Mouse (Mus musculus): ENCODE measurements around the gene H2-K1. TPM values are rescaled to one million over a fixed set of nuclear protein-coding genes. Genes with fewer than 3 reads are reported as not detected.

H2-K1 gene
- polyA plus RNA-seq (2015; fragmentation: Nextera tagmentation; extraction: Ambion mirVana), result 8.5 and 14.6 TPM in 2 replicates

- H3K27ac ChIP-seq, result no peak within 1 kb of the TSS
- 0% methylated on average over 30 of the region's 30 CpGs for WGBS
- peak within 1 kb of the TSS; percentile 46 for H3K4me3 ChIP-seq
- no peaks in the 10 kb centered on the region for H3K36me3 ChIP-seq
- peak within 1 kb of the TSS; percentile 79 for H3K4me2 ChIP-seq
- H3K27me3 ChIP-seq, result peaks cover 64% of the 10 kb centered on the region
- H3K9me3 ChIP-seq, result no peaks in the 10 kb centered on the region
- 0 out of 2 replicates have a peak, but pooled peaks have one; percentile 32 for ATAC-seq (ENCODE audit: insufficient number of reproducible peaks, insufficient read depth, low FRiP score, low TSS enrichment, low read depth)
- H3K9ac ChIP-seq, result peak within 1 kb of the TSS; percentile 63
- peaks cover 11% of the 10 kb centered on the region; the same call in 1 of the 2 replicates for H3K4me1 ChIP-seq
Observed at GRCm38 (mm10) chr17:34000150-34000537, at the start of gene H2-K1. Gene H2-K1 (minus strand): TSS chr17:34000347.

- H3K27me3 ChIP-seq, result 0 out of 2 replicates have a peak, but pooled peaks cover 3% of the 10 kb centered on the region
- no peak overlapping the region for H3K27ac ChIP-seq
- H3K4me2 ChIP-seq, result no peak overlapping the region
- H3K9ac ChIP-seq, result no peak overlapping the region
- H3K9me3 ChIP-seq, result 0 out of 2 replicates have a peak, but pooled peaks cover 3% of the 10 kb centered on the region
- ATAC-seq (ENCODE audit: insufficient number of reproducible peaks, insufficient read depth, low FRiP score, low TSS enrichment, low read depth), result no peak
- H3K4me3 ChIP-seq, result no peak overlapping the region
- peaks cover 3% of the 10 kb centered on the region; the same call in 1 of the 2 replicates for H3K4me1 ChIP-seq
- H3K36me3 ChIP-seq, result no peaks in the 10 kb centered on the region
- 89% methylated on average over 5 of the region's 5 CpGs for WGBS
Observed at GRCm38 (mm10) chr17:34047404-34048050, 47.4 kb upstream of the H2-K1 start.

- peaks cover 19% of the 10 kb centered on the region for H3K27me3 ChIP-seq
- H3K9me3 ChIP-seq, result 0 out of 2 replicates have a peak, but pooled peaks cover 3% of the 10 kb centered on the region
- H3K27ac ChIP-seq, result no peak overlapping the region
- no peak overlapping the region for H3K4me3 ChIP-seq
- H3K4me1 ChIP-seq, result peaks cover 6% of the 10 kb centered on the region
- 80% methylated on average over 14 of the region's 14 CpGs for WGBS
- H3K4me2 ChIP-seq, result no peak overlapping the region
- no peak for ATAC-seq (ENCODE audit: insufficient number of reproducible peaks, insufficient read depth, low FRiP score, low TSS enrichment, low read depth)
- no peak overlapping the region for H3K9ac ChIP-seq
- H3K36me3 ChIP-seq, result no peaks in the 10 kb centered on the region
Observed at GRCm38 (mm10) chr17:34045941-34046340, 45.8 kb upstream of the H2-K1 start.

GRCm38 (mm10) chr17:34039562-34040450, 39.7 kb upstream of the H2-K1 start:
- Histone ChIP-seq H3K9ac (peak overlapping the region; percentile 64), H3K4me1 (peaks cover 31% of the 10 kb centered on the region), H3K27ac (peak overlapping the region; percentile 56), H3K27me3 (peaks cover 55% of the 10 kb centered on the region), H3K36me3 (peaks cover 33% of the 10 kb centered on the region), H3K4me2 (peak overlapping the region; percentile 57), H3K9me3 (no peaks in the 10 kb centered on the region), H3K4me3 (peak overlapping the region; percentile 35)
- ATAC-seq (ENCODE audit: insufficient number of reproducible peaks, insufficient read depth, low FRiP score, low TSS enrichment, low read depth), result no peak; the same call in 1 of the 2 replicates
- 26% methylated on average over 17 of the region's 17 CpGs for WGBS

- peak; percentile 23; the same call in 1 of the 2 replicates for ATAC-seq (ENCODE audit: insufficient number of reproducible peaks, insufficient read depth, low FRiP score, low TSS enrichment, low read depth)
- WGBS, result 6% methylated on average over 28 of the region's 28 CpGs
- H3K4me1 ChIP-seq, result peaks cover 31% of the 10 kb centered on the region
Observed at GRCm38 (mm10) chr17:34038878-34039561, 38.9 kb upstream of the H2-K1 start, which contains the start of gene Col11a2. Gene Col11a2 (plus strand): TSS chr17:34039437.

GRCm38 (mm10) chr17:34038440-34038839, 38.3 kb upstream of the H2-K1 start:
- H3K4me3 ChIP-seq, result peak overlapping the region; percentile 35
- H3K27ac ChIP-seq, result peak overlapping the region; percentile 64
- 0 out of 2 replicates have a peak, but pooled peaks have one; percentile 2 for ATAC-seq (ENCODE audit: insufficient number of reproducible peaks, insufficient read depth, low FRiP score, low TSS enrichment, low read depth)
- H3K36me3 ChIP-seq, result peaks cover 45% of the 10 kb centered on the region
- H3K9ac ChIP-seq, result peak overlapping the region; percentile 64
- peaks cover 55% of the 10 kb centered on the region for H3K27me3 ChIP-seq
- no peaks in the 10 kb centered on the region for H3K9me3 ChIP-seq
- peaks cover 36% of the 10 kb centered on the region for H3K4me1 ChIP-seq
- peak overlapping the region; percentile 57 for H3K4me2 ChIP-seq
- 13% methylated on average over 19 of the region's 21 CpGs for WGBS

More at GRCm38 (mm10) chr17:34038878-34039561, 38.9 kb upstream of the H2-K1 start, which contains the start of gene Col11a2:
- Histone ChIP-seq H3K27me3 (peaks cover 55% of the 10 kb centered on the region), H3K36me3 (peaks cover 40% of the 10 kb centered on the region), H3K4me3 (peak within 1 kb of the TSS; percentile 35), H3K9me3 (no peaks in the 10 kb centered on the region), H3K4me2 (peak within 1 kb of the TSS; percentile 57), H3K9ac (peak within 1 kb of the TSS; percentile 64), H3K27ac (peak within 1 kb of the TSS; percentile 64)

- Histone ChIP-seq H3K4me3 (no peak overlapping the region), H3K36me3 (peaks cover 46% of the 10 kb centered on the region), H3K27me3 (peaks cover 49% of the 10 kb centered on the region), H3K4me2 (no peak overlapping the region), H3K27ac (peak overlapping the region; percentile 64; the same call in 1 of the 2 replicates), H3K9me3 (no peaks in the 10 kb centered on the region), H3K9ac (no peak overlapping the region), H3K4me1 (peaks cover 45% of the 10 kb centered on the region)
- ATAC-seq (ENCODE audit: insufficient number of reproducible peaks, insufficient read depth, low FRiP score, low TSS enrichment, low read depth), result no peak
- WGBS, result 89% methylated on average over 7 of the region's 7 CpGs
Observed at GRCm38 (mm10) chr17:34037241-34037640, 37.1 kb upstream of the H2-K1 start.

- Histone ChIP-seq H3K27me3 (peaks cover 43% of the 10 kb centered on the region), H3K4me1 (peaks cover 45% of the 10 kb centered on the region), H3K4me2 (no peak overlapping the region), H3K36me3 (peaks cover 46% of the 10 kb centered on the region), H3K9me3 (no peaks in the 10 kb centered on the region), H3K9ac (no peak overlapping the region), H3K27ac (no peak overlapping the region), H3K4me3 (no peak overlapping the region)
- no peak for ATAC-seq (ENCODE audit: insufficient number of reproducible peaks, insufficient read depth, low FRiP score, low TSS enrichment, low read depth)
- 79% methylated on average over 10 of the region's 10 CpGs for WGBS
Observed at GRCm38 (mm10) chr17:34036647-34037046, 36.5 kb upstream of the H2-K1 start.

- Histone ChIP-seq H3K4me2 (no peak overlapping the region), H3K9ac (no peak overlapping the region), H3K4me3 (no peak overlapping the region), H3K4me1 (peaks cover 43% of the 10 kb centered on the region), H3K9me3 (no peaks in the 10 kb centered on the region), H3K36me3 (peaks cover 46% of the 10 kb centered on the region), H3K27me3 (peaks cover 31% of the 10 kb centered on the region), H3K27ac (no peak overlapping the region)
- WGBS, result 82% methylated on average over 9 of the region's 9 CpGs
- ATAC-seq (ENCODE audit: insufficient number of reproducible peaks, insufficient read depth, low FRiP score, low TSS enrichment, low read depth), result no peak
Observed at GRCm38 (mm10) chr17:34035517-34035916, 35.4 kb upstream of the H2-K1 start.

- Histone ChIP-seq H3K4me3 (no peak overlapping the region), H3K9me3 (no peaks in the 10 kb centered on the region), H3K9ac (no peak overlapping the region), H3K27ac (no peak overlapping the region; the same call in 1 of the 2 replicates), H3K4me2 (no peak overlapping the region), H3K27me3 (peaks cover 17% of the 10 kb centered on the region), H3K4me1 (peaks cover 50% of the 10 kb centered on the region), H3K36me3 (peaks cover 58% of the 10 kb centered on the region)
- no peak for ATAC-seq (ENCODE audit: insufficient number of reproducible peaks, insufficient read depth, low FRiP score, low TSS enrichment, low read depth)
- 80% methylated on average over 10 of the region's 10 CpGs for WGBS
Observed at GRCm38 (mm10) chr17:34034064-34034463, 33.9 kb upstream of the H2-K1 start.

- 89% methylated on average over 9 of the region's 9 CpGs for WGBS
- no peak overlapping the region for H3K4me3 ChIP-seq
- peaks cover 50% of the 10 kb centered on the region for H3K4me1 ChIP-seq
- no peak for ATAC-seq (ENCODE audit: insufficient number of reproducible peaks, insufficient read depth, low FRiP score, low TSS enrichment, low read depth)
- peaks cover 64% of the 10 kb centered on the region for H3K36me3 ChIP-seq
- H3K9me3 ChIP-seq, result no peaks in the 10 kb centered on the region
- peak overlapping the region; percentile 95; the same call in 1 of the 2 replicates for H3K9ac ChIP-seq
- H3K27ac ChIP-seq, result no peak overlapping the region
- peaks cover 11% of the 10 kb centered on the region for H3K27me3 ChIP-seq
- peak overlapping the region; percentile 99 for H3K4me2 ChIP-seq
Observed at GRCm38 (mm10) chr17:34033441-34033840, 33.3 kb upstream of the H2-K1 start.

Data from embryonic facial prominence, embryonic 13.5 days (tissue).